Mouse (Mus musculus): Measurements from ENCODE around the gene March8. TPM values are rescaled to one million over a fixed set of nuclear protein-coding genes. Genes with fewer than 3 reads are reported as not detected.
A peak's percentile ranks its signal among the peaks of the same experiment; 100 is the strongest.

March8 gene
- total and polyA plus RNA-seq, 2 experiments from 2014 or later: 38.2 to 90.9 TPM

GRCm38 (mm10) chr6:116338520-116338919 is 696 bp downstream of the March8 start:
- no peak for TF ChIP-seq CTCF (IDR thresholded peaks at IDR 0.05)
- Histone ChIP-seq H3K4me2 (ENCODE audit: low read depth, low read length, poor library complexity, severe bottlenecking) (peak overlapping the region; percentile 61), H3K9ac (replicated peaks; ENCODE audit: low read length, poor library complexity, severe bottlenecking) (peak overlapping the region; percentile 89), H3K27ac (ENCODE audit: low read depth, low read length) (peak overlapping the region; percentile 76), H3K4me1 (ENCODE audit: insufficient read depth, low read length) (0 out of 2 replicates have a peak, but pooled peaks cover 9% of the 10 kb centered on the region), H3K9me3 (ENCODE audit: low read length) (no peaks in the 10 kb centered on the region), H3K36me3 (ENCODE audit: insufficient read depth, low read length) (no peaks in the 10 kb centered on the region), H3K4me3 (ENCODE audit: low read depth, low read length) (peak overlapping the region; percentile 92), H3K27me3 (ENCODE audit: insufficient read depth, low read length) (no peaks in the 10 kb centered on the region)
- 8% methylated on average over 8 of the region's 8 CpGs for WGBS
- no peak for ATAC-seq (ENCODE audit: low FRiP score)
- peak; percentile 14 for DNase-seq (ENCODE audit: low spot score)

- Histone ChIP-seq H3K9me3 (ENCODE audit: low read length) (no peaks in the 10 kb centered on the region), H3K36me3 (ENCODE audit: insufficient read depth, low read length) (no peaks in the 10 kb centered on the region), H3K27ac (ENCODE audit: low read depth, low read length) (no peak overlapping the region), H3K4me3 (ENCODE audit: low read depth, low read length) (peak overlapping the region; percentile 92), H3K9ac (replicated peaks; ENCODE audit: low read length, poor library complexity, severe bottlenecking) (no peak overlapping the region), H3K4me1 (ENCODE audit: insufficient read depth, low read length) (0 out of 2 replicates have a peak, but pooled peaks cover 9% of the 10 kb centered on the region), H3K27me3 (ENCODE audit: insufficient read depth, low read length) (no peaks in the 10 kb centered on the region), H3K4me2 (ENCODE audit: low read depth, low read length, poor library complexity, severe bottlenecking) (peak overlapping the region; percentile 61)
- WGBS: 74% methylated on average over 5 of the region's 5 CpGs
- ATAC-seq (ENCODE audit: low FRiP score) (no peak), DNase-seq (ENCODE audit: low spot score) (no peak)
- TF ChIP-seq CTCF (IDR thresholded peaks at IDR 0.05): no peak
Observed at GRCm38 (mm10) chr6:116339088-116339487, 1.3 kb downstream of the March8 start.

GRCm38 (mm10) chr6:116340521-116340920 is 2.7 kb downstream of the March8 start:
- no peak for ATAC-seq (ENCODE audit: low FRiP score)
- DNase-seq (ENCODE audit: low spot score): no peak
- Histone ChIP-seq H3K27ac (ENCODE audit: low read depth, low read length) (no peak overlapping the region), H3K36me3 (ENCODE audit: insufficient read depth, low read length) (no peaks in the 10 kb centered on the region), H3K9me3 (ENCODE audit: low read length) (no peaks in the 10 kb centered on the region), H3K4me2 (ENCODE audit: low read depth, low read length, poor library complexity, severe bottlenecking) (no peak overlapping the region), H3K4me3 (ENCODE audit: low read depth, low read length) (no peak overlapping the region), H3K9ac (replicated peaks; ENCODE audit: low read length, poor library complexity, severe bottlenecking) (no peak overlapping the region), H3K27me3 (ENCODE audit: insufficient read depth, low read length) (no peaks in the 10 kb centered on the region), H3K4me1 (ENCODE audit: insufficient read depth, low read length) (0 out of 2 replicates have a peak, but pooled peaks cover 9% of the 10 kb centered on the region)
- TF ChIP-seq CTCF (IDR thresholded peaks at IDR 0.05): no peak
- 90% methylated on average over 1 of the region's 1 CpGs for WGBS

- ATAC-seq (ENCODE audit: low FRiP score) (no peak), DNase-seq (ENCODE audit: low spot score) (no peak)
- no peak overlapping the region for H3K4me3 ChIP-seq (ENCODE audit: low read depth, low read length)
- H3K36me3 ChIP-seq (ENCODE audit: insufficient read depth, low read length): no peaks in the 10 kb centered on the region
- H3K4me2 ChIP-seq (ENCODE audit: low read depth, low read length, poor library complexity, severe bottlenecking): no peak overlapping the region
- no peaks in the 10 kb centered on the region for H3K9me3 ChIP-seq (ENCODE audit: low read length)
- H3K9ac ChIP-seq (replicated peaks; ENCODE audit: low read length, poor library complexity, severe bottlenecking): no peak overlapping the region
- no peak overlapping the region for H3K27ac ChIP-seq (ENCODE audit: low read depth, low read length)
- H3K4me1 ChIP-seq (ENCODE audit: insufficient read depth, low read length): no peaks in the 10 kb centered on the region
- H3K27me3 ChIP-seq (ENCODE audit: insufficient read depth, low read length): no peaks in the 10 kb centered on the region
- TF ChIP-seq CTCF (IDR thresholded peaks at IDR 0.05): no peak
- WGBS: 72% methylated on average over 2 of the region's 2 CpGs
Observed at GRCm38 (mm10) chr6:116347953-116348352, 10.1 kb downstream of the March8 start.

- Histone ChIP-seq H3K9me3 (ENCODE audit: low read length) (no peaks in the 10 kb centered on the region), H3K27me3 (ENCODE audit: insufficient read depth, low read length) (no peaks in the 10 kb centered on the region), H3K9ac (replicated peaks; ENCODE audit: low read length, poor library complexity, severe bottlenecking) (no peak overlapping the region), H3K4me1 (ENCODE audit: insufficient read depth, low read length) (no peaks in the 10 kb centered on the region), H3K36me3 (ENCODE audit: insufficient read depth, low read length) (no peaks in the 10 kb centered on the region), H3K4me3 (ENCODE audit: low read depth, low read length) (no peak overlapping the region), H3K27ac (ENCODE audit: low read depth, low read length) (no peak overlapping the region), H3K4me2 (ENCODE audit: low read depth, low read length, poor library complexity, severe bottlenecking) (no peak overlapping the region)
- WGBS: 81% methylated on average over 3 of the region's 3 CpGs
- DNase-seq (ENCODE audit: low spot score) (no peak), ATAC-seq (ENCODE audit: low FRiP score) (no peak)
- no peak for TF ChIP-seq CTCF (IDR thresholded peaks at IDR 0.05)
Observed at GRCm38 (mm10) chr6:116349997-116350396, 12.2 kb downstream of the March8 start.

GRCm38 (mm10) chr6:116350643-116351042 is 12.8 kb downstream of the March8 start:
- no peaks in the 10 kb centered on the region for H3K36me3 ChIP-seq (ENCODE audit: insufficient read depth, low read length)
- H3K4me1 ChIP-seq (ENCODE audit: insufficient read depth, low read length): no peaks in the 10 kb centered on the region
- ATAC-seq (ENCODE audit: low FRiP score): no peak
- H3K9ac ChIP-seq (replicated peaks; ENCODE audit: low read length, poor library complexity, severe bottlenecking): no peak overlapping the region
- H3K27me3 ChIP-seq (ENCODE audit: insufficient read depth, low read length): no peaks in the 10 kb centered on the region
- no peak overlapping the region for H3K4me2 ChIP-seq (ENCODE audit: low read depth, low read length, poor library complexity, severe bottlenecking)
- no peaks in the 10 kb centered on the region for H3K9me3 ChIP-seq (ENCODE audit: low read length)
- H3K27ac ChIP-seq (ENCODE audit: low read depth, low read length): no peak overlapping the region
- H3K4me3 ChIP-seq (ENCODE audit: low read depth, low read length): no peak overlapping the region
- no peak for DNase-seq (ENCODE audit: low spot score)
- 87% methylated on average over 6 of the region's 6 CpGs for WGBS
- no peak for TF ChIP-seq CTCF (IDR thresholded peaks at IDR 0.05)

Data from midbrain, postnatal 0 days (tissue).